Mouse (Mus musculus): Measurements from ENCODE around the gene AA986860. TPM values are rescaled to one million over a fixed set of nuclear protein-coding genes. Genes with fewer than 3 reads are reported as not detected.
A peak's percentile ranks its signal among the peaks of the same experiment; 100 is the strongest.

The AA986860 gene
- polyA plus RNA-seq, 1 experiment = 1.6 TPM

GRCm38 (mm10) chr1:130728708-130729107 lies 3.1 kb upstream of the AA986860 start:
- TF ChIP-seq GATA1 (IDR thresholded peaks at IDR 0.05; ENCODE audit: low read length) = no peak

- TF ChIP-seq GATA1 (IDR thresholded peaks at IDR 0.05; ENCODE audit: low read length) = no peak
Measured at GRCm38 (mm10) chr1:130729153-130729552, 2.6 kb upstream of the AA986860 start, which contains the start of gene Pfkfb2. TSS of gene Pfkfb2 (minus strand) at chr1:130729253.

GRCm38 (mm10) chr1:130732706-130733658 lies 1.2 kb downstream of the AA986860 start:
- TF ChIP-seq GATA1 (IDR thresholded peaks at IDR 0.05; ENCODE audit: low read length) = no peak

- TF ChIP-seq GATA1 (IDR thresholded peaks at IDR 0.05; ENCODE audit: low read length) = no peak
Measured at GRCm38 (mm10) chr1:130733671-130734070, 1.9 kb downstream of the AA986860 start.

GRCm38 (mm10) chr1:130734452-130734851 lies 2.7 kb downstream of the AA986860 start:
- no peak for TF ChIP-seq GATA1 (IDR thresholded peaks at IDR 0.05; ENCODE audit: low read length)

GRCm38 (mm10) chr1:130734852-130735251 lies 3.1 kb downstream of the AA986860 start:
- no peak for TF ChIP-seq GATA1 (IDR thresholded peaks at IDR 0.05; ENCODE audit: low read length)

GRCm38 (mm10) chr1:130737411-130737881 lies 5.7 kb downstream of the AA986860 start:
- no peak for TF ChIP-seq GATA1 (IDR thresholded peaks at IDR 0.05; ENCODE audit: low read length)

- no peak for TF ChIP-seq GATA1 (IDR thresholded peaks at IDR 0.05; ENCODE audit: low read length)
Measured at GRCm38 (mm10) chr1:130737916-130738315, 6.1 kb downstream of the AA986860 start.

- no peak for TF ChIP-seq GATA1 (IDR thresholded peaks at IDR 0.05; ENCODE audit: low read length)
Measured at GRCm38 (mm10) chr1:130738551-130739106, 6.9 kb downstream of the AA986860 start.

GRCm38 (mm10) chr1:130739636-130740035 lies 7.9 kb downstream of the AA986860 start:
- no peak for TF ChIP-seq GATA1 (IDR thresholded peaks at IDR 0.05; ENCODE audit: low read length)

- no peak for TF ChIP-seq GATA1 (IDR thresholded peaks at IDR 0.05; ENCODE audit: low read length)
Measured at GRCm38 (mm10) chr1:130740227-130740648, 8.5 kb downstream of the AA986860 start.

- TF ChIP-seq GATA1 (IDR thresholded peaks at IDR 0.05; ENCODE audit: low read length) = peak; percentile 98
Measured at GRCm38 (mm10) chr1:130740781-130741720, 9.3 kb downstream of the AA986860 start.

GRCm38 (mm10) chr1:130742201-130742600 lies 10.4 kb downstream of the AA986860 start:
- no peak for TF ChIP-seq GATA1 (IDR thresholded peaks at IDR 0.05; ENCODE audit: low read length)

- no peak for TF ChIP-seq GATA1 (IDR thresholded peaks at IDR 0.05; ENCODE audit: low read length)
Measured at GRCm38 (mm10) chr1:130743775-130744174, 12.0 kb downstream of the AA986860 start.

- TF ChIP-seq GATA1 (IDR thresholded peaks at IDR 0.05; ENCODE audit: low read length) = no peak
Measured at GRCm38 (mm10) chr1:130744217-130744616, 12.4 kb downstream of the AA986860 start.
